Mouse (Mus musculus): Measurements from ENCODE around the gene Tprgl.

Tprgl gene

DNA sequence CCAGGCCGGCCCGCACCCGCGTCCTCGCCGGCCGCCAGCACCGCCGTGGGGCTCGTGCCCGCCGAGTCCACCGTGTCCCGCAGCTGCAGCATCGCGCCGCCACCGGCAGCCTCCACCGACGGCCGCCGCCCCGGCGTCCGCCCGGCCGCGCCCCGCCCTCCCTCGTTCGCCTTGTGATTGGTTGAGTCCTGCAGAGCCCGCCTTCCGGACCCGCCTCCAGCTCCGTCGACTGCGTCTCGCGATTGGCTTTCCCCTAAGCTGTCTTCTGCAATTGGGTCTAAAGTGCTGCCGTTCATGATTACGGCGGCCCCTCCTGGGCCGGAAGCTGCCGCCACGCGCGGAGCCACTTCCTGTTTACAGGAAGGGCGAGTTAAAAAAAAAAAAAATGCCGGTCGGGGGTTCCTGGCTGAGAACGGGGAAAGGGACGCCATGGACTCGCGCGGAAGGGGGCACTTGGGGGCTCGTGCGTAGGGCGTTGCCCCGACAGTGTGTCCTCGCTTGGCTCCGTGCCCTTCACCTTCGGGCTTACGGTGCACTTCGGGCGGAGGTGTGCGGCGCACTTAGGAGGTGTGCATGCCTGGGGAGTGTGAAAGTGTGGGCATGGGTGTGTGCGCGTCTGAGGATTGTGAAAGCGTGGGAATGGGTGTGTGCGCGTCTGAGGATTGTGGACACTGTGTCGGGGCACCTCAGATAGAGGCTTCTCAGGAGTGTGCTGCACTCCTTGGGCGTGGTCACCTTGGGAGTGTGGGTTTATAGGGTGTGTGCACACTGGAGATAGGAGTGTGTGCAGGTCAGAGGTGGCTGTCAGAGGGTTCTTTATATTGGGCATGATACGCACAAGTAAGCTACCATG lies at the start of gene Tprgl:
TSS of gene Tprgl (minus strand) at position 129 of the 853 bp plus-strand sequence.
- peak; percentile 98 for DNase-seq

DNA sequence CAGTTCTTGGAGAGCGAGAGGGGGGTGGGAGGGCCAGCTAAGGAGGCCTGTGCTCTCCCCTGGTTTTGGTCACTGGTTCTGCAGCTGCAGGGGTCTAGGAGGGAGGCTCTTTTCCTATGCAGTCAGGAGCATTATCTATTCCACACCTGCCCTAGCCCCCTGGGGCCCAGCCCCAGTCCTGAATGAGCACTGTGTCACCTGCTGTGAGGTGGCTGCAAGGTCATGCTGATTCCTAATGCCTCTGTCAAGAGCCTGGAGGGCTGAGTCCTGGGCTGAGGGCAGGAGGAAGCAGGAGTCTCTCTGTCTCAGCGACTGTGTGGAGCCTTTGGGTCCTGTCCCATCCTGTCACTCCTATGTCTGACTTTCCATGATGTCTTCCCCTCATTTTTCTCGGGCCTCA lies 49.4 kb upstream of the Tprgl start:
- DNase-seq: no peak

DNA sequence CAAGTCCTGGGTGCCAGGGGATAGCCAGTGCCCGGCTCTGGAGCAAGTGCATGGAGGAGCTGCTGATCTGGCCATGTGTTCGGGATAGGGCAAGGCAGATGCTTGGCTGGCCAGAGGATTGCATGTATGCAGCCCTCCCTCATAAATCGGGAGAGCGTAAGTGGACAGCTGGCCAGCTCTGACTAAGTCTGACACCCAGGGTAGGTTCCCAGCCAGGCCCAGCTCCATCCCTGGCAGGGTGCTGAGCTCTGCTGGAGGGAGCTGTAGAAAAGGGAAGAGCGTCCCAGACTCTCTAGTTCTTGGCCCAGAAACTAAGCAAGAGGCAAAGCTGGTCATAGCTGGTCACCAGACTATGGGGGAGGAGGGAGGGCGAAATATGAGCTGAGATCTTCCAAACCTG lies 48.6 kb upstream of the Tprgl start:
- no peak for DNase-seq

DNA sequence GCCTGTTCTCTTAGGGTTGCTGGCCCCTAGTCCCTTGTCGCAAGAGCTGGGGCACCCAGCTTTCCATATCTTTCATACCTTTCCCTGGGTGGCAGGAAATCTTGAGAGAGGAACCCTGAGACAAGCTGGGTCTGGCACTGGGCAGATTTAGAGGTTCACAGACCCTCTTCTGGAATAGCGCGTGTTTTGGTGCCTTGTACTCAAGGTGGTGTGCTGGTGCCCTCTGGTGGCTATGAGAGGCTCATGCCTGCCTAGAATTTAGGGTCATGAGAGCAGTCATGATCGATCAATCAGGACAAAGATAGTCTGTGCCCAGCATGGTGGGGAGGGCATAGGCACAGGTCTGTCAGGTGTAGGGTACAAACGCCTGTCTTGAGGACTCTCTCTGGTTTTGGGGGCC lies 46.8 kb upstream of the Tprgl start:
- peak; percentile 57 for DNase-seq

DNA sequence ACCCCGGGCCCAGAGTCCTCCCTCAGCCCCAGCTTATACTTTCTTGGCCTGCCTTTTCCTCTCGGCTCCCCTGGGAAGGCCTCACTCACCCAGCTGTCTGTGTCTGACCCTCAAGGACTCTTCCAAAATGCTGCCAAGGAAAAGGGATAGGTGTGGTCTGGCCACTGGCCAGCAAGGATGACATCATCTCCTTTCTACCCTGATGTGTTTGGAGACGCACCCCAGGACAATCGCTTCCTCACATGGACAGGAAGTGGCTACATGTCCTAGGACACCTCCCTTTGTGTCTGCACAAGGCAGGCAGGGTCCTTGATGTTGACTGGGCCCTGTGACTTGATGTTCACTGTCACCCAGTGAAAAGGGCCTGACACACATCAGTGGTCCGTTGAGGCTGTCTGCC lies 44.9 kb upstream of the Tprgl start:
- DNase-seq: peak; percentile 83

DNA sequence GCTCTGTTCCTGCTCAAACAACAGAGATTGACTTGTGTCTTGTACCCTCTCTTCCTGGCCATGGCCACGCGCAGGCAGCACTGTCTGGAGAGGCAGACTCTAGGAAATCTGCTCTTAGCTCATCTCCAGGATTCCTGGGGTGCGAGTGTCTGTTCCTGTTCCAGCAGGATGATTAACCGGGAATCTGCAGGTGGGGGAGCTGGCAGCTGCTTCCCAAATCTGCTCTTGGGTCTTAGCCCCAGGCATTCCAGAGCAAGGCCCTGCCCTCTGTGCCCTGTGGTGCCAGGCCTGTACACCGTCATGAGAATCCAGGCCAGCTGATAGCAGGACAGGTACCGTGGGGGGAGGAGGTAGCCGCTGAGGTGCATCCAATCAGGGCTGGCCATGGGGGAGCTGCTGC lies 44.1 kb upstream of the Tprgl start:
- DNase-seq: no peak

DNA sequence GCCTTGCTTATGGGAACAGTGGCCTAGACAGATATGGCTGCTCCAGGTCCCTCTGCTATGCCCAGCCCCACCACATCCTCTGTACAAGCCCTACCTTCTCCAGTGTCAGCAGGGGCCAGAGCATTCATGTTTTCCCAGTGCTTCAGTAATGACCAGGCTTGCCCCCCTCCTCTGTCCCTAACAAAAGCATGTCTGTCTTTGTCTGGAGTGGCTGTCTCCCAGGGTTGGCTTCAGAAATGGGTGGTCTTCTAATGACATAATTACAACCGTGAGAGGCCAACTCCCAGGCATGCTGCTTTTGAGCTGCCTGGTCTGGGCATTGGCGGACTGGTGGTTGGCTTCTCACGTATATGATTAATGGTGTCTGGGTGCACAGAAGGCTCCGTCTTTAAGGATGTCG lies 41.0 kb upstream of the Tprgl start:
- DNase-seq: no peak

DNA sequence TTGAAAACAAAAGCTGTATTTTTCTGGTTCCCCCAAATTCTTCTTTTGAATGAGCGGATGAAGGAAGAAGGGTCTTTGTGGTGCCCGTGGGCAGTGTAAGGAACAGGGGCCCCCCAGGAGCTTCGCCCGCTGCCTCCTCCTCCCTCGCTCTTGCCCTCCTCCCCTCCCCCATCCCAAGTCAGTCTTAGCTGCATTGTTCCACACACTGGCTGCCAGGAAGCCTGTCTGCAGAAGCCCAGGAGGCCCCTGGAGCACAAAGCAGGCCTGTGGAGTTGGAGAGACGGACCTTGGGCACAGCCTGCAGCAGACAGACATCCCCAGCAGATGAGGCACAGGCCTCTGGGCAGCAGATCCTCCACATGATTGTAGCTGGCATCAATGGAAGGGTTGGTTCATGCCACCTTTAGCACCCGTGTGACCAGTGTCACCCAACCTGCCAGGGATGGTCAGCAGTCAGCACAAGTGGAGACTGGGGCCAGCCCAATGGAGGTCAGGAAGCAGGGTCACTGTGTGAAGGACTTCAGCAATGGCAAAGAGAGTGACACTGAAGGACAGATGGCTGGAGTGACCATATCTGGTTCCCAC lies 38.0 kb upstream of the Tprgl start:
- DNase-seq: no peak

DNA sequence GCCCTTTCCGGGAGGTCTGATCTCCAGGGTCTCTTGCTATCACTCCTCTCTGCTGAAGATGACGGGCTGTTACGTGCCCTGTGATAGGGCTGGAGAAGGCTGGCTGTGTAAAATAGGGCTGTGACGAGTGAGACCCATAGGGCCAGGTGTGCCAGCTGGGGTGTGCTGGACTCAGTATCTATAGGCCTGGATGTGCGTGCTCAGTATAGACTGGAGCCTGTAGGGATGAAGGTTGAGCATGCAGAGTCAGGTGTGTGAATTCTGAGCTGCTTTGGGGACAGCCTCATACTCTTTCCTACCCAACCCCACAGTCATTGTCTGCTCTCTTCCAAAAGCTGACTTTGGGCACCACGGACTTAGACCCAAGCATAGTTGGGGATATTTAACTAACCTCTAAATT lies 37.5 kb upstream of the Tprgl start:
- no peak for DNase-seq

DNA sequence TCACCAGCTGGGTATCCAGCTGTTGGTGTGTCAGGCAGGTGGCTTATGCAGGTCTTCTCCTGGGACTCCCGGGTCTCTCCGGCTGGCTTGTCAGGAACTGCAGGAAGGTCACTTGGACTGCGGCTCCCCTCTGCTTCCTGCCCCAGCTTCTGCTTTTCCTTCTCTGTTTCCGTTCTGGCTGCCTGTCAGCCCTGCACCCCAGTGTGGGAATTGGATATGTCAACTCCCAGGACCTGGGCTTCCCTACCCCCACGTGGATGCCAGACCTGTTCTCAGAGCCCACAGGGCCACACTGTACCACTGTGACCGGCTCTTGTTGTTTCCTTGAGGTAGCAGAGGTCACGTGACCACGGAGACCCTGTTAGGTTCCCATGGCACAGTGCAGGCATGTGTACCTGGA lies 28.5 kb upstream of the Tprgl start:
- DNase-seq: no peak

DNA sequence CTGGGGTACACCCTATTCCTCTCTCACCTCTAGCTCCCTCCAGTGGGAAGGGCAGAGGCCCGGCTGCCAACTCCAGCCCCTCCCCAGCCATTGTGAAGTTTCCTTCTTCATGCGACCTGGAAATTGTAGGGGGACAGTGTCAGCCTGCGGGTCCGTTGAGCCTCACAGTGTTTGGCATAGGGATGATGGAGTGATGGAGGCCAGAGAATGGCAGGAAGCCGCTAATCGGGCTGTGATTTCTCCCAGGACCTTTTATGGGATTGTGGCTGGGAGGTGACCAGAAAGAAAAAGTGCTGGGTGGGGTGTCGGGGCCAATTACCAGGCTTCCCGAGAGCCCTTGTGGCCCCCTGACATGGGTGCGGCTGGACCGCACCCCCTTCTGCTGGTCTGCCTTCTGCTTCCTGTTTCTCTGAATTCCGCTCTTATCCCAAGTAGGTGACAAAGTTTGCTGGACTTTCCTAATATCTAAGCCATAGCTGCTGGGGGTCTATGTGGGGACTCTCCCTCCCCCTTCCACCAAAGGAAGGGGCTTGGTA lies 25.6 kb upstream of the Tprgl start:
- DNase-seq: no peak

DNA sequence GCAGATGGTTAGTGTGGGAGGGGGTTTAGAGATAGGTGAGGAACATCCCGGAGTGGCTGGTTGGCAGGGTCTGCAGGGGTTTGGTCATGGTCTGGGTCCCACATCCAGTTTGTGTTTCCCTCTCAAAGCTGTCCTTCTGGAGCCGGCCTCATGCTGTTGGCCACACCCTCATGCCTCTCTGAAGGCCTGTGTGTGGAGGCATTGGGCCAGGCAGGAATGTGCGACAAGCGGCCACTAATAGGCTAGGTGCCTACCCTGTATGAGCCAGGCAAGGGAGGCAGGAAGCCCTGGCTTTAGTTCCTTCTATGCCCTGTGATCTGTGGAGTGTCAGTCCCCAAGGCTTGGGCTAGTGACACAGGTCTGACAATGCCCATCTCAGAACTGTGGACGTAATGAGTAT lies 24.5 kb upstream of the Tprgl start:
- no peak for DNase-seq

DNA sequence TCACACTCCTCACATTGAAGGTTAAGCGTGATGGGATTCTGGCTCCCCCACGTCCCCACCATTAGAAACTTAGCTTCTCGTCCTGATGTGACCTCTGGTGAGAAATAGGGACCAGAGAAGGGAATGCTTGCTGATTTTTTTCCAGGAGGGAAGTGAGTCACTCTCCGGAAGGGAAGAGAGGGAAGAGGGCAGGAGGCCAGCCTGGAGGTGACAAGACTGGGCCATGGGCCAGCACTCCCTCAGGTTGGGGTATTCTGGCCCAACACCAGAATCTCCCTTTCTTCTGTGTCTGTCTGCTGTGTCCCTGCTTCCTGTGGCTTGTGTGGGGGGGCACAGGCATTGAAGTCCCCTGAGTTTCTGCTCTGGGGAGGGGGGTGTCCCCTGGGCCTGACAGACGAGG lies 23.1 kb upstream of the Tprgl start:
- no peak for DNase-seq

DNA sequence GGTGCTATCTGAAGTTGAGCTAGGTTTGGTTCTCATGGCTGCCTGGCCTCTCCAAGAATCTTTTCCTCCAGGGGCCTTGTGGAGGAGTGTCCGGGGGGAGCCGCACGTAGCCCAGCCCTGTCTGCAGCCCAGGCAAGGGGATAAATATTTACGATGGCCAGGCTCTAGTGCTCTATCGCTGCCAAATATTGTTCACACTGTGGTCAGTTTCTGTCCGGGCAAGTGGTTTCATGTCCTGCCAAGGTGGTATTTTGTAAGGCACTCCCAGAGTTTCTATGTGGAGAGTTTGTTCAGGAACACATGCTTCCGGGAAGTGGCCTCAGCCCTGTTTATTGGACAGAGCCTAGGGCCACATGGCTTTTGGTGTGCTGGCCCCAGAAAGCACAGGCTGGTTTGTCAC lies 20.5 kb upstream of the Tprgl start:
- no peak for DNase-seq

DNA sequence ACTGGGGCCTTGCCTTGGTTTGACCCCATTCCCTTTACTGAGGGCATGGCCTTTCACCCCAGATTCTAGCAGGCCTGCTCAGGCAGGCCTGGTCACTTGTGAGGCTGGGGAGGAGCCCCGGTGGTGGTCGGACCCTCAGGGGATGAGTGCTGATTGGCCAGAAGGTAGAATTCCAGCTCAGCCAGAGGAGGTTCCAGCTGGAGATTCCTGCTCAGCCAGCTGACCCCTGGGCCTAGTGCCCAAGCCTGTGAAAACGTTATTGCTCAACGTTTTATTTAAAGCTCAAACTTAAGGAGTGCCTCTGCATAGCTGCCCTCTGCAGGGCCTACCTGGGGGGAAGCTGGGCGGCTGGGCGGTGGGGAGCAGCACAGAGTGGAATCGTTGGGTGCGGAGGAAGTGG lies 16.8 kb upstream of the Tprgl start:
- DNase-seq: no peak

DNA sequence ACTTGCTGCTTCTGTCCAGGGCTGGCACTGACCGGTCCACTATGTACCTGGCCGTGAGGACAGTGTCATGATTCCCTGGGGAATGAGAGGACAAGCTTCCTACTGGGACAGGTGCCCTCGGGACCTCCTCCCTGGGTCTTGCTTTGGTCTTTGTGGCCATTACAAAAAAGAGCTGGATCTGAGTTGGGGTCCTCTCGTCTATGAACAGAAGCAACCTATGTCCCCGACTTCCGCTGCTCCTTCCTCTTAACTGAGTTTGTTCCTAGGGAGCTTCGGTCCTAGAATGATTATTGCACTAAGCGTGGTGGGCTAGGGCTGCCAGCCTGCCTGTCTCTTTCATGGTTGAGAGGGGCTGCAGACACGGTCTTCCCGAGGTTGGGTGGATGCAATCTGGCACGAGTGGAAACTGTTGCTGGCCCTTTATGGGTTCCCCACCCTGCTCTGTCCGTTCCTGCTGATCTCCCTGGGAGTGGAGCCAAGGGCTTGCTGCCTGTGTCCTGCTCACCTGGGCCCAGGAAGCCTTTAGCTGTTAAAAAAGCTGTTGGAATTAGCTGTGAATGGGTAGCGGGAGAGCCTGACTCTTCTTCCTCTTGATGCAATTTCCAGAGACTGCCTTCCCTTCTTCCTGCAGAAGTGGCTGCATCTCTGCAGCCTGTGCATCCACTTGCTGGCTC lies 11.6 kb upstream of the Tprgl start:
- DNase-seq: no peak

DNA sequence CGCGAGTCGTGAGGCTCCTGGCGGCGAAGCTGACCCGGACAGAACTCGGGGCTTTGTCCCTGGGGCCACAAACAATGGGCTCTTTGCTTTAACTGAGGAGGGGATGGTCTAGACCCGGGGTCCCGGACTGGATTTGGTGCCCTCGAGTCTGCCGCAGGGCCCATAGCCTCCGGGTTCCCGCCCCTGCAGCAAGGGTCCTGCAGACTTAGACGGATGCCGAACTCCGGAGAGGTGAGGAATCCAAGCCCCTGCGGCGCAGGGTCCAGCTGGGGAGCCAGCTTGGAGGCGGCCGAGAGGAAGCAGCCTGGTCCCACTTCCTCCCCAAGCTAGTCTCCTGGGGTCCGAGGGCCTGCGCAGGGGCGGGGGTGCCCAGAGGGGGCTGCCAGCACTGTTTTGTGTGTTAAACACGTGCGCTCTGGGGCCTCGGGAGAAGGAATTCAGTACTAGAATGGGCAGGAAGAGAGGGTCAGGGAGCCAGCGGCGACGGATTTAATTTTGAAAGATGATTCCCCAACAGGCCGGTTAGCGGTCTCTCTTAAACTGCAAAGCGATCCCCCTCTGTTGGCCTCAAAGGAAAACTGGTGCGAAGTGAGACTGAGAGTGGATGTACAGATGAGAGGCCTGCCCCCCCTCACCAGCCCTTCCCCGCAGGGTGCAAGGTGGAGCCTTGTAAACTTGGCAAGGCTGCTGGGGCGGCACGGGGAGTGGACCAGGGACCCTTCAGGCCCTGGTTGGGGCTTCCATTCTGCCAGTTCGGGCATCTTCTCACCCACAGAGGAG lies 10.9 kb upstream of the Tprgl start:
- no peak for DNase-seq

DNA sequence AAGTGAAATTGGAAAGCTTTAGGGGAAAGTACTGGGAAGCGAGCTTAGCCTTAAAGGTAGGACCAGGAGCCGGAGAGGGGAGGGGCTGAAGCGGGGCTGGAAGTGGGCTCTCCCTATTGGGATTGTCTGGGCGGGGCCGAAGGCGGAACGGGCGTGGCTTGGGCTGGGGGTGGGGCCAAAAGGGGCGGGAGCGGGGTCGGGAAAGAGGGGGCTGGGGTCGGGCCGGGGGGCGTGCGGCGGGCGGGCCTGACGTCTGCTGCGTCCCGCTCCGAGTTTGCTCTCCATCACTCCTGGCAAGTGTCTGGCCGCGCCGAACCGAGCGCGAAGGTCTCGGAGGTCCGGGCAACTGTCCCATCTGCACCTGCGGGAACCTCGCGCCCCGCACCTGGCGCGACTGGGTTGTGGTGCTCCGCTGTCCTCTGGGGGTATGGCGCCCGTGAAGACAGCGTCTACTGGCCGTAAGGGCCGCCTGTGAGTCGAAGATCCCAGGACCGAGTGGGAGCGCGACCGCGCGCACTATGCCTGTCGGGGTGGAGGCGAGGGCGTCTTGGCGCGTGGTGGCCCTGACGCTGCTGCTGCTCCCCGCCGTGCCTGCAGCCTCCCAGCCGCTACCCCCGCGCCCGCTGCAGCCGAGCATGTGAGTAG lies 10.2 kb upstream of the Tprgl start, which contains the start of gene Megf6:
TSS of gene Megf6 (plus strand) at position 225 of the 645 bp plus-strand sequence.
- no peak for DNase-seq

DNA sequence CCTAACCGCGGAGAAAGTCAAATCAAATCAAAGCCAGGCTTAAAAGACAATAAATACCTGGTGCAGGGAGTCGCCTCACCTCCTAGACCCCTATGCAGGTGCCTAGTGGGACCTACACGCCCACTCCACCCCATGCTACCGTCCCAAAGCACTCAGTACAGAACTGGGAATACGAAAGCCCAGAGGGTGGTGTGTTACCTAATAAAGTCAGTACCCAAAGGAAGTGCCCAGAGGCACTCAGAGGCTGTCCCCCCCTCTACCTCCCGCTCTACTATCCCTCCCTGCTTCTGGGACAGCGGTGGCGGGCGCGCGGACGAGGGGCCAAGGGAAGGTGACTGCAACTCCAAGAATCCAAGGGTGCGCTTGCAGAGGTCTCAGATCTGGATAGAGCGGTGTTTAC lies 9.6 kb upstream of the Tprgl start:
- no peak for DNase-seq

DNA sequence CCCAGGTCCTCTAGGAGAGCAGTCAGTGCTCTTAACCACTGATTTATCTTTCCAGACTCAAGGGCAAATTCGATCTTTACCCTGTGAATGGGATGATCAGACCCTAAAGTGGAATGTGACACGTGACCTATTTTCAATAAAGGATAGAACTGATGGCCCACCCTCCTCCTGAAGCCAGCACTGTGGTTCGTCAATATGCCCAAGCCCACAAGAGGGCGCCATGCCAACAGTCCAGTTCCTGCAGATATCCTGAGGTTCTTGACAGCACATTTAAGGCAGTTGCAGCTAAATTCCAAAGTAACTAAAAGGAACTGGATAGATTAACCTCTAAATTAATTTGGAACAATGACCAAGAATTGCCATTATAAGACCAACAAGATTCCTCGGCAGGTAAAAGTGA lies 6.6 kb upstream of the Tprgl start:
- peak; percentile 63 for DNase-seq

DNA sequence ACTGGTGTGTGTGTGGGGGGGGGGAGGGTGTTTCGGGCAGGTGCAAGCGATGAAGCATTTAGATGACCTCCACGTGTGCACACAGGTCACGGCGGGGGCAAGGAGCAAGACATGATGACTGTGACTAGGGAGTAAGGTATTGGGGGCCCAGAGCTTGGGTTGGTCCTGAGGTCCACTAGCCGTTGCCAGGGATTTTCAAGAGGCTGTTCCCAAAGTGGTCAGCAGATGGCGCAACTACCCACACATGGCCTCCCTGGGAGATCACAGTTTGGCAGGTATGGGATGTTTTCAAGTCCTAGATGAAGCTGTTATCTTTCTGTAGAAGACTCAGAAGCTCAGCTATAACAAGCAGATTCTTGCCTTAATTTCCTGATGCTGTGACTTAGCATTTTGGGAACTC lies 2.8 kb upstream of the Tprgl start:
- peak; percentile 73 for DNase-seq

DNA sequence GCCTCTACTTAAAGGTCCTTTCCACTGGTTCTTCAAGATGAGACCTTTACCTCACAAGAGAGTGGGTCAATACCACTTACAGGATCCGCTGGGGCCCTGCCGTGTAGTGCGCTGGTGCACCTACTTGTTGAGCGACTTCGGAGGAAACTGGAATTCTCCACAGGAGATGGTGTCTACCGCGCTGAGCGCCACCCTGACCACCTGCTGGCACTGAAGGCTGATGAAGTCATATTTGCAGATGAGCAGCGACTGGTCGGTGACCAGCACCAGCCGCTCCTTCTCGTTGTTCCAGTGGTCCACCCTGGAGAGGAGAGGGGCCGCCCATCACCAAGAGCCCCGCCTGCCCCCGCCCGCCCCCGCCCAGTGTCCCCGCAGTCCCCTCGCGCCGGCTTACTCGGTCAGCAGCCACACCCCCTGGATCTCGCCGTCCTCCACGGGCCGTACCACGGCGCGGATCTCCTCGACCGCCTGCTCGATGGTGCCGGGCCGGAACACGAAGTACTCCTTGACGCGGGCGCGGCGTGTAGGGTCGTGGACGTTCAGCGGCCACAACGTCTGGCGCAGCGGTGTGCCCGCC lies 417 bp downstream of the Tprgl start:
- peak; percentile 35 for DNase-seq
